Mouse (Mus musculus) T-cell, adult 66 days (primary cell): ENCODE measurements around the gene 4930503E14Rik. TPM values are rescaled to one million over a fixed set of nuclear protein-coding genes. Genes with fewer than 3 reads are reported as not detected.

ENCODE experiments used
- total RNA-seq, 2 experiments: library from RNA; stranded (reverse); gene quantifications; 3 replicates in 1 of 2; 4 replicates in 1 of 2; pipeline ENCODE4 v1.2.4; 2023

Gene 4930503E14Rik
- not detected for total RNA-seq

GRCm38 (mm10) chr14:44213154-44213553 is at the start of gene 4930503E14Rik:
Gene 4930503E14Rik, minus strand, starts transcription at chr14:44213254.

GRCm38 (mm10) chr14:44197361-44197760 is 15.7 kb downstream of the 4930503E14Rik start, which contains the start of gene Gm8212:
Gene Gm8212, plus strand, starts transcription at chr14:44197661.

GRCm38 (mm10) chr14:44123551-44123950 is 89.5 kb downstream of the 4930503E14Rik start, which contains the start of gene Gm3327:
Gene Gm3327, plus strand, starts transcription at chr14:44123851.

Other genes with a start within 250 kb of the 4930503E14Rik start
- gene Ang6, start 211.0 kb downstream of the 4930503E14Rik start, total RNA-seq = not detected
- gene Ear2, start 110.6 kb downstream of the 4930503E14Rik start, total RNA-seq = not detected
- gene Gm3327, start 89.4 kb downstream of the 4930503E14Rik start, total RNA-seq = not detected
- gene Gm8212, start 15.6 kb downstream of the 4930503E14Rik start, total RNA-seq = not detected
- gene Gm8220, start 72.3 kb upstream of the 4930503E14Rik start, total RNA-seq = not detected
- not detected for gene Gm5930, start 125.3 kb upstream of the 4930503E14Rik start, total RNA-seq
- not detected for gene Gm8229, start 152.1 kb upstream of the 4930503E14Rik start, total RNA-seq
- gene Gm3371, start 197.4 kb upstream of the 4930503E14Rik start, total RNA-seq = not detected
- gene Gm8232, start 220.4 kb upstream of the 4930503E14Rik start, total RNA-seq = not detected